Mouse (Mus musculus) kidney, adult 2 months (tissue): Measurements from ENCODE around the gene Gpr45.

ENCODE experiments used
- CTCF ChIP-seq: fragments of 200-500 bp; conservative IDR thresholded peaks from 2 replicates; pipeline ENCODE4 v1.5.1; 2011; ENCODE audit warnings: low read depth, mild to moderate bottlenecking, control low read depth, low read length, moderate library complexity, mixed read lengths; ENCODE audit not compliant: insufficient read depth, insufficient read length
- POLR2A ChIP-seq: fragments of 200-500 bp; IDR thresholded peaks from one replicate; pipeline ENCODE4 v1.6.1; 2011; ENCODE audit warnings: low read depth, low read length, control low read depth

- TF ChIP-seq POLR2A (no peak), CTCF (no peak)
These were observed 95.1 kb downstream of the Gpr45 start for GRCm38 (mm10) chr1:43047811-43048210.
